ENCODE assay signal across 11 mouse cellular contexts in the genomic region with DNA sequence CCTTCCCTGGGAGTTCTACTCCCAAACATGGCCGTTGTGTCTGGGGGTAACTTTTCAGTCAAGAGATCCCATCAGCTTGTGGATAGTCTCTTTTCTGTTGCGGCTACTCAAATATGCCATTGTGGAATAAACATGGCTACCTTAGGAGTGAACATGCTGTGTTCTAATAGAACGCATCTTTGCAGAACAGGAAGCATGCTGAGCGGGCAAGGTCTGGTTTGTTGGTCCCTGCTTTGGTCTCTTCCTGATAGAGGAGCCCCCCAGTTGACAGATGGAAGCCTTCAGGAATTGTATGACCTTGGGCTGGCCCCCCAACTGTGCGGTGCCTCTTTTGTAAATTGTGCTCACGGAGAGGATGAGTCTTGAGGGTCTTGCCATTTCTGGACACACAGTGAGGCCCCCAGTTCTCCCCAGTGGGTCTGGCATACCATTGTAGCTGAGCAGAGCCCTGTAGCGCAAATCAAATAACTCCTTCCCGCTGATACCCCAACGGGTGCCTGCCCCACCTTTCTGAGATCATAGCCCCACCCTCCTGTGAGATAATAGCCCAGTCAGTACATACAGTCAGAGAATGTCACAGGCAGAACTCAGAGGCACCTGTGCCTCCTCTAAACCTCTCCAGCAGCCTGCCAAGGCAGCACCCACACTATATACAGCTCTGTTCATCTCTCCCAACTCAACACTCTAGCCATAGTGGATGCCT. TPM values are rescaled to one million over a fixed set of nuclear protein-coding genes. Genes with fewer than 3 reads are reported as not detected.
DNase-seq lines count a peak whose midpoint lies in the region; ATAC-seq and TF ChIP-seq lines count a peak whose summit lies in the region.
"Had no signal": no experiment of that assay in that cellular context is flagged by ENCODE, and none has a peak within 500 bp of the region (broad histone marks: within the 10 kb centered on the region; RNA-seq: fewer than 3 reads in every experiment).

No protein-coding gene starts in this region.

- WGBS in heart, embryonic 10.5 days: 79% methylated on average over 9 of the region's 9 CpGs
- WGBS in intestine, embryonic 16.5 days: 68% methylated on average over 9 of the region's 9 CpGs
- 81% methylated on average over 9 of the region's 9 CpGs for WGBS in lung, adult 2 months

- H3K36me3 ChIP-seq in heart, embryonic 10.5 days: no peaks in the 10 kb centered on the region
- H3K36me3 ChIP-seq in G1E (replicated peaks): peaks cover 76% of the 10 kb centered on the region
- no peaks in the 10 kb centered on the region for H3K36me3 ChIP-seq in intestine, embryonic 16.5 days (ENCODE audit: control insufficient read depth, insufficient read depth, low read length)

- H3K27ac ChIP-seq in heart, embryonic 10.5 days: 0 out of 2 replicates have a peak overlapping the region, but pooled peaks have one; percentile 75
- H3K27ac ChIP-seq in intestine, embryonic 16.5 days (ENCODE audit: low read length): no peak overlapping the region

- no peak overlapping the region for H3K9ac ChIP-seq in intestine, embryonic 16.5 days (ENCODE audit: low read depth, low read length)

- no peaks in the 10 kb centered on the region for H3K9me3 ChIP-seq in heart, embryonic 10.5 days
- peaks cover 9% of the 10 kb centered on the region for H3K9me3 ChIP-seq in G1E (replicated peaks)
- H3K9me3 ChIP-seq in intestine, embryonic 16.5 days (ENCODE audit: control insufficient read depth, low read length): no peaks in the 10 kb centered on the region

- DNase-seq in heart, embryonic 10.5 days (ENCODE audit: low spot score): no peak
- DNase-seq in heart, adult 18-20 months: no peak
- peak; percentile 45 for DNase-seq in G1E (ENCODE audit: low spot score)
- DNase-seq in ovary, postnatal 14 days (ENCODE audit: low spot score): no peak
- no peak for DNase-seq in lung, adult 2 months
- no peak for DNase-seq in layer of hippocampus, postnatal 14 days (ENCODE audit: low spot score in 2 of 2)
- DNase-seq: heart, postnatal 14 days; lung, postnatal 36 days had no signal

- peaks cover 76% of the 10 kb centered on the region for H3K4me1 ChIP-seq in heart, embryonic 10.5 days
- H3K4me1 ChIP-seq in G1E (ENCODE audit: insufficient read depth, low read depth, low read length): peaks cover 97% of the 10 kb centered on the region
- peaks cover 47% of the 10 kb centered on the region for H3K4me1 ChIP-seq in intestine, embryonic 16.5 days (ENCODE audit: control insufficient read depth, insufficient read depth, low read length)
- no peaks in the 10 kb centered on the region for H3K4me1 ChIP-seq in lung, adult 2 months (ENCODE audit: control insufficient read depth, insufficient read depth, low read length)

- ATAC-seq in G1E (ENCODE audit: extremely low read depth, insufficient number of reproducible peaks, low FRiP score, poor library complexity, severe bottlenecking): no peak
- ATAC-seq in intestine, embryonic 16.5 days: peak; percentile 63
- peak; percentile 43 for ATAC-seq in megakaryocyte progenitor cell, adult 5-6 weeks (replicated peaks; ENCODE audit: poor library complexity)
- ATAC-seq: Patski had no signal

- no peak for TF ChIP-seq CTCF in G1E (IDR thresholded peaks at IDR 0.05; ENCODE audit: low read depth, low read length)
- no peak for TF ChIP-seq CTCF in lung, adult 2 months (IDR thresholded peaks at IDR 0.05; ENCODE audit: insufficient read depth, low read length)

- 0 out of 2 replicates have a peak, but pooled peaks cover 7% of the 10 kb centered on the region for H3K27me3 ChIP-seq in heart, embryonic 10.5 days (ENCODE audit: insufficient read depth, poor library complexity, severe bottlenecking)
- H3K27me3 ChIP-seq in G1E (ENCODE audit: insufficient read depth, low read length): no peaks in the 10 kb centered on the region
- H3K27me3 ChIP-seq in intestine, embryonic 16.5 days (replicated peaks; ENCODE audit: control insufficient read depth, insufficient read depth, low read length): no peaks in the 10 kb centered on the region
- H3K27me3 ChIP-seq: Patski had no signal

- TF ChIP-seq POLR2A in lung, adult 2 months (IDR thresholded peaks at IDR 0.05; ENCODE audit: borderline replicate concordance, extremely low read depth, low read depth, low read length): no peak

- no peak overlapping the region for H3K4me3 ChIP-seq in heart, embryonic 10.5 days
- peak overlapping the region; percentile 8; the same call in 1 of the 2 replicates for H3K4me3 ChIP-seq in G1E (ENCODE audit: low read depth, low read length)
- no peak overlapping the region for H3K4me3 ChIP-seq in intestine, embryonic 16.5 days (ENCODE audit: low read length)
- no peak overlapping the region for H3K4me3 ChIP-seq in lung, adult 2 months (replicated peaks; ENCODE audit: extremely low read depth, low read depth, low read length)

- peak overlapping the region; percentile 32 for H3K4me2 ChIP-seq in intestine, embryonic 16.5 days (ENCODE audit: low read depth, low read length)

RNA-seq across cellular contexts. Expression of a gene that starts 12.3 kb away (rescaled TPM):
- polyA plus RNA-seq in heart, embryonic 10.5 days (2016; fragmentation: Nextera tagmentation; extraction: Ambion mirVana): 16.6 and 20.7 TPM in 2 replicates
- 1 to 10 TPM; 7.2 to 8.0 TPM for total RNA-seq in heart, adult 18-20 months (2021)
- total RNA-seq in G1E (2014; fragmentation: Nextera tagmentation) (18.5 and 41.2 TPM in 2 replicates), G1E (2017) (17.5 and 18.2 TPM in 2 replicates)
- polyA plus RNA-seq in G1E (2012): 21.4 and 22.5 TPM in 2 replicates
- 16.9 and 17.8 TPM in 2 replicates for polyA plus RNA-seq in intestine, embryonic 16.5 days (2015; fragmentation: Nextera tagmentation; extraction: Ambion mirVana)
- 4.0 and 4.8 TPM in 2 replicates for total RNA-seq in megakaryocyte progenitor cell, adult 5-6 weeks (2015)
- 7.0 and 8.8 TPM in 2 replicates for total RNA-seq in megakaryocyte progenitor cell, adult 5-6 weeks (2017)
- polyA plus RNA-seq in lung, adult 2 months (2012; rRNA removed): 6.4 and 8.1 TPM in 2 replicates
- 1 to 10 TPM; 9.4 to 9.9 TPM for total RNA-seq in layer of hippocampus, postnatal 14 days (2021)
